Mouse (Mus musculus) gastrocnemius, postnatal 10 days (tissue): ENCODE data around the gene Klhl2. TPM values are rescaled to one million over a fixed set of nuclear protein-coding genes. Genes with fewer than 3 reads are reported as not detected.
A peak's percentile ranks its signal among the peaks of the same experiment; 100 is the strongest.

Experiments used
- DNase-seq: peaks from one replicate; pipeline ENCODE4 v3.0.0; 2021; ENCODE audit warnings: mixed read lengths
- long read RNA-seq, 2 experiments: library from polyadenylated mRNA; stranded (forward); transcript quantifications; one replicate each; pipeline ENCODE4 v2.0.0; 2021
- total RNA-seq, 2 experiments: library from RNA; stranded (reverse); gene quantifications; 2 replicates each; pipeline ENCODE4 v1.2.3; 2021

Gene Klhl2
- total RNA-seq: 1 to 10 TPM; 7.1 to 7.3 TPM
- long read RNA-seq, experiment 1, transcript Klhl2-201 (15 exons, 3,412 nt): major isoform, 12 of 13 reads
- long read RNA-seq, experiment 1, partial matches to known transcripts: 1 of 13 reads
- long read RNA-seq, experiment 1, other reads (novel, unspliced or antisense): 0 of 13 reads
- long read RNA-seq, experiment 2, transcript Klhl2-201 (15 exons, 3,412 nt): major isoform, 7 of 11 reads
- long read RNA-seq, experiment 2, partial matches to known transcripts: 0 of 11 reads
- long read RNA-seq, experiment 2, other reads (novel, unspliced or antisense): 4 of 11 reads

GRCm38 (mm10) chr8:64849897-64850541, at the start of gene Klhl2:
Klhl2 (minus strand) TSS chr8:64850017.
- DNase-seq: no peak

GRCm38 (mm10) chr8:64898710-64899109, 48.9 kb upstream of the Klhl2 start:
- no peak for DNase-seq

GRCm38 (mm10) chr8:64896731-64897130, 46.9 kb upstream of the Klhl2 start:
- no peak for DNase-seq

GRCm38 (mm10) chr8:64880619-64881200, 30.9 kb upstream of the Klhl2 start:
- DNase-seq: no peak

- no peak for DNase-seq
Measured at GRCm38 (mm10) chr8:64877630-64878312, 28.0 kb upstream of the Klhl2 start.

GRCm38 (mm10) chr8:64871469-64872165, 21.8 kb upstream of the Klhl2 start:
- no peak for DNase-seq

- DNase-seq: no peak
Measured at GRCm38 (mm10) chr8:64870218-64870617, 20.4 kb upstream of the Klhl2 start.

GRCm38 (mm10) chr8:64849091-64849896, 523 bp downstream of the Klhl2 start:
- DNase-seq: peak; percentile 64

- DNase-seq: no peak
Measured at GRCm38 (mm10) chr8:64848245-64848785, 1.5 kb downstream of the Klhl2 start.

- no peak for DNase-seq
Measured at GRCm38 (mm10) chr8:64847650-64848049, 2.2 kb downstream of the Klhl2 start.

GRCm38 (mm10) chr8:64847241-64847640, 2.6 kb downstream of the Klhl2 start:
- DNase-seq: no peak

- DNase-seq: no peak
Measured at GRCm38 (mm10) chr8:64845314-64845713, 4.5 kb downstream of the Klhl2 start.

GRCm38 (mm10) chr8:64844043-64844481, 5.8 kb downstream of the Klhl2 start:
- DNase-seq: no peak

GRCm38 (mm10) chr8:64843168-64843567, 6.6 kb downstream of the Klhl2 start:
- DNase-seq: no peak

GRCm38 (mm10) chr8:64841747-64842406, 7.9 kb downstream of the Klhl2 start:
- no peak for DNase-seq

GRCm38 (mm10) chr8:64839628-64840027, 10.2 kb downstream of the Klhl2 start:
- DNase-seq: no peak

GRCm38 (mm10) chr8:64835475-64836122, 14.2 kb downstream of the Klhl2 start:
- no peak for DNase-seq

GRCm38 (mm10) chr8:64834071-64834877, 15.5 kb downstream of the Klhl2 start:
- no peak for DNase-seq

- DNase-seq: no peak
Measured at GRCm38 (mm10) chr8:64832581-64833135, 17.2 kb downstream of the Klhl2 start.
